15 mouse cellular contexts compared by ENCODE assay signal in genomic region chr2:77184049-77184571, GRCm38 (mm10). TPM values are rescaled to one million over a fixed set of nuclear protein-coding genes. Genes with fewer than 3 reads are reported as not detected.
DNase-seq lines count a peak whose midpoint lies in the region; ATAC-seq lines count a peak whose summit lies in the region.
"Had no signal": no experiment of that assay in that cellular context is flagged by ENCODE, and none has a peak within 500 bp of the region (broad histone marks: within the 10 kb centered on the region; RNA-seq: fewer than 3 reads in every experiment).

No protein-coding gene starts in this region.

- H3K27me3 ChIP-seq in heart, embryonic 11.5 days (ENCODE audit: control insufficient read depth, insufficient read depth, low read length): no peaks in the 10 kb centered on the region
- H3K27me3 ChIP-seq in lung, embryonic 16.5 days (ENCODE audit: control insufficient read depth, insufficient read depth, low read depth, low read length): no peaks in the 10 kb centered on the region
- H3K27me3 ChIP-seq: embryonic facial prominence, embryonic 13.5 days; intestine, embryonic 15.5 days had no signal

- H3K4me1 ChIP-seq in heart, embryonic 11.5 days (ENCODE audit: control insufficient read depth, insufficient read depth, low read length): peaks cover 20% of the 10 kb centered on the region
- H3K4me1 ChIP-seq in lung, embryonic 16.5 days (replicated peaks; ENCODE audit: control insufficient read depth, insufficient read depth, low read length): no peaks in the 10 kb centered on the region
- H3K4me1 ChIP-seq: embryonic facial prominence, embryonic 13.5 days; intestine, embryonic 15.5 days had no signal

- peak; percentile 27 for DNase-seq in adrenal gland, postnatal 10 days
- DNase-seq in adrenal gland, adult 2 months: no peak
- no peak for DNase-seq in heart, adult 9 months (ENCODE audit: low spot score in 2 of 2)
- DNase-seq in lung, postnatal 25 days (ENCODE audit: low spot score): no peak
- no peak for DNase-seq in frontal cortex, postnatal 36 days (ENCODE audit: low spot score in 2 of 2)
- DNase-seq: cerebellum, adult 9-11 months; kidney, postnatal 14 days; thymus, adult 18-20 months had no signal

- 43% methylated on average over 8 of the region's 8 CpGs for WGBS in heart, embryonic 11.5 days (ENCODE audit: insufficient replicate concordance)
- 43% methylated on average over 8 of the region's 8 CpGs for WGBS in lung, embryonic 16.5 days

- no peaks in the 10 kb centered on the region for H3K9me3 ChIP-seq in heart, embryonic 11.5 days (replicated peaks; ENCODE audit: control insufficient read depth, low read length)
- no peaks in the 10 kb centered on the region; the same call in 1 of the 2 replicates for H3K9me3 ChIP-seq in lung, embryonic 16.5 days (ENCODE audit: control insufficient read depth, low read length)
- H3K9me3 ChIP-seq: embryonic facial prominence, embryonic 13.5 days; intestine, embryonic 15.5 days had no signal

- ATAC-seq in heart, embryonic 11.5 days (replicated peaks; ENCODE audit: insufficient number of reproducible peaks, low FRiP score, low TSS enrichment): no peak
- ATAC-seq in lung, embryonic 16.5 days (ENCODE audit: low read depth): peak; percentile 20; the same call in 1 of the 2 replicates
- peak; percentile 74 for ATAC-seq in megakaryocyte progenitor cell, adult 5-6 weeks (replicated peaks; ENCODE audit: poor library complexity)
- ATAC-seq: lung, postnatal 0 days had no signal

- no peak overlapping the region for H3K4me3 ChIP-seq in heart, embryonic 11.5 days (ENCODE audit: low read depth, low read length)
- H3K4me3 ChIP-seq in lung, embryonic 16.5 days (ENCODE audit: low read length): no peak overlapping the region
- H3K4me3 ChIP-seq: embryonic facial prominence, embryonic 13.5 days; intestine, embryonic 15.5 days had no signal

- no peaks in the 10 kb centered on the region; the same call in 1 of the 2 replicates for H3K36me3 ChIP-seq in heart, embryonic 11.5 days (ENCODE audit: control insufficient read depth, insufficient read depth, low read length)
- peaks cover 2% of the 10 kb centered on the region; the same call in 1 of the 2 replicates for H3K36me3 ChIP-seq in lung, embryonic 16.5 days (ENCODE audit: control insufficient read depth, insufficient read depth, low read length)

- H3K27ac ChIP-seq in heart, embryonic 11.5 days (ENCODE audit: low read depth, low read length): peak overlapping the region; percentile 31
- no peak overlapping the region for H3K27ac ChIP-seq in lung, embryonic 16.5 days (ENCODE audit: low read length)
- H3K27ac ChIP-seq: embryonic facial prominence, embryonic 13.5 days; intestine, embryonic 15.5 days had no signal

- no peak overlapping the region for H3K9ac ChIP-seq in heart, embryonic 11.5 days (ENCODE audit: low read depth, low read length)
- H3K9ac ChIP-seq in lung, embryonic 16.5 days (ENCODE audit: low read length): no peak overlapping the region
- H3K9ac ChIP-seq: embryonic facial prominence, embryonic 13.5 days; intestine, embryonic 15.5 days had no signal

- H3K4me2 ChIP-seq in heart, embryonic 11.5 days: no peak overlapping the region
- H3K4me2 ChIP-seq in lung, embryonic 16.5 days (ENCODE audit: low read depth, low read length): no peak overlapping the region
- H3K4me2 ChIP-seq: embryonic facial prominence, embryonic 13.5 days; intestine, embryonic 15.5 days had no signal

RNA-seq across cellular contexts. Expression of gene Ccdc141, which starts 13.7 kb away (rescaled TPM):
- 10 to 100 TPM; 12.4 to 13.1 TPM for total RNA-seq in adrenal gland, postnatal 10 days (2021)
- 1 to 10 TPM; 5.7 to 6.7 TPM for total RNA-seq in adrenal gland, adult 2 months (2021)
- 1.0 and 1.9 TPM in 2 replicates for polyA plus RNA-seq in adrenal gland, adult 2 months (2012; rRNA removed)
- polyA plus RNA-seq in heart, embryonic 11.5 days (2014; fragmentation: Nextera tagmentation; extraction: Ambion mirVana): 163 and 234 TPM in 2 replicates
- 19.6 and 25.1 TPM in 2 replicates for polyA plus RNA-seq in lung, embryonic 16.5 days (2015; fragmentation: Nextera tagmentation; extraction: Ambion mirVana)
- 0.30 and 1.3 TPM in 2 replicates for total RNA-seq in megakaryocyte progenitor cell, adult 5-6 weeks (2015)
- not detected in 2 replicates for total RNA-seq in megakaryocyte progenitor cell, adult 5-6 weeks (2017)
- total RNA-seq: monocyte, adult 5-6 weeks had no signal
